Mouse (Mus musculus): ENCODE data around the gene Fgfr2.

- TF ChIP-seq POLR2A (IDR thresholded peaks at IDR 0.05; ENCODE audit: borderline replicate concordance, extremely low read depth, low read depth, low read length) (peak; percentile 33; the same call in 1 of the 2 replicates), CTCF (IDR thresholded peaks at IDR 0.05; ENCODE audit: insufficient read depth, low read length) (no peak)
Measured at GRCm38 (mm10) chr7:130577388-130578003, 2545.7 kb downstream of the Fgfr2 start, which contains the start of gene Tacc2.
